Mouse (Mus musculus): ENCODE data around the gene Ddx41. TPM values are rescaled to one million over a fixed set of nuclear protein-coding genes. Genes with fewer than 3 reads are reported as not detected.

Gene Ddx41
- polyA plus RNA-seq, 1 experiment from 2014 or later = 67.6 TPM

DNA sequence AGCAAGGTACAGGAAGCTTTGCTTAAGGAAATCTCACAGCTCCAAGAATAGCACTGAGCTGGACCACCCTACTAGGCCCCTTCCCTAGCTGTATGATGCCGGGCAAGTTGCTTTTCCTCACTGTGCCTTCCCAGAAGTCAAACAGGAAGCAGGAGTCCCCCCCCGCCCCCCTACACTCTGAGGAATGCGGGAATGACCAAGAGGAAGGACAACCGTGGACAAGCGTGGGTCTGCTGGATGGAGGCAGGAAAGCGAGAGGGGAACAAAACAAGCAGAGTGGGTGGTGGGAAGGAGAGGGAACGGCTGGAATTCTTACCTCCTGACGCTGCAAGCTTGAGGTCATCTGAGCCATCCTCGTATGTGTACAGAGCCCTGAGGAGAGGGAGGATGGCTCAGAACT is 53.4 kb downstream of the Ddx41 start:
- Histone ChIP-seq H3K27ac (ENCODE audit: low read length) (no peak overlapping the region), H3K4me3 (ENCODE audit: low read depth, low read length) (no peak overlapping the region), H3K27me3 (ENCODE audit: control insufficient read depth, insufficient read depth, low read length) (no peaks in the 10 kb centered on the region), H3K36me3 (ENCODE audit: control insufficient read depth, insufficient read depth, low read length) (peaks cover 40% of the 10 kb centered on the region), H3K4me1 (ENCODE audit: control insufficient read depth, insufficient read depth, low read length) (peaks cover 38% of the 10 kb centered on the region), H3K4me2 (replicated peaks; ENCODE audit: low read depth, low read length) (no peak overlapping the region), H3K9ac (replicated peaks; ENCODE audit: low read depth, low read length) (no peak overlapping the region), H3K9me3 (ENCODE audit: control insufficient read depth, low read depth, low read length) (no peaks in the 10 kb centered on the region)
- no peak for ATAC-seq (ENCODE audit: insufficient number of reproducible peaks, insufficient read depth, low FRiP score, low read depth)
- WGBS = 26% methylated on average over 9 of the region's 9 CpGs

DNA sequence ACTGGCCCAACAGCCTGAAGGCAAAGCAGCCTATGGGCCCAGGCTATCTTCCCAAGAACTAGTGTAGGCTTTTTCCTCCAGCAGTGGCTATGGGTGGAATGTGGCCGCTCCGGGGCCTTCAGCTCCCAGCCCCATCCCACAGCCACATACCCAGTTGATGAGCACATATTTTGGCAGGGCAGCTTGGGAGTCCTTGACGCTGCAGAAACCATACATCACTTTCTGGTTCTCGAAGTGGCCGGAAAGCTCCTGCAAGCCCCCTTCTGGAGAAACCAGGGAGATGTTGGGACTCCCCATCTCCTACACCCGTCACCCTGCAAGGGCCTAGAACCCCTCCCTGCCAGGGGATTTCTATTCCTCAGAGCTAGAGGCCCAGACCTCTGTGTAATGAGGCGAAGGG is 53.9 kb downstream of the Ddx41 start:
- Histone ChIP-seq H3K27me3 (ENCODE audit: control insufficient read depth, insufficient read depth, low read length) (no peaks in the 10 kb centered on the region), H3K9ac (replicated peaks; ENCODE audit: low read depth, low read length) (no peak overlapping the region), H3K4me3 (ENCODE audit: low read depth, low read length) (no peak overlapping the region), H3K27ac (ENCODE audit: low read length) (no peak overlapping the region), H3K4me2 (replicated peaks; ENCODE audit: low read depth, low read length) (no peak overlapping the region), H3K36me3 (ENCODE audit: control insufficient read depth, insufficient read depth, low read length) (peaks cover 41% of the 10 kb centered on the region), H3K4me1 (ENCODE audit: control insufficient read depth, insufficient read depth, low read length) (peaks cover 38% of the 10 kb centered on the region), H3K9me3 (ENCODE audit: control insufficient read depth, low read depth, low read length) (no peaks in the 10 kb centered on the region)
- 64% methylated on average over 7 of the region's 7 CpGs for WGBS
- no peak for ATAC-seq (ENCODE audit: insufficient number of reproducible peaks, insufficient read depth, low FRiP score, low read depth)

Small RNA genes lying within 50 kb of the gene (microRNA-seq; reads per million reads assigned to microRNA genes)
- 4.4 reads per million, percentile 11 among the genes with 10 or more reads in this experiment for gene Mir6945

Other genes starting within 250 kb of the Ddx41 start
- 509 and 525 TPM in 2 replicates for gene Prelid1, start 216.2 kb downstream of the Ddx41 start, polyA plus RNA-seq (2014; fragmentation: Nextera tagmentation; extraction: Ambion mirVana)
- gene Rab24, start 214.7 kb downstream of the Ddx41 start, polyA plus RNA-seq (2014; fragmentation: Nextera tagmentation; extraction: Ambion mirVana) = 81.0 and 89.9 TPM in 2 replicates
- 33.5 and 40.7 TPM in 2 replicates for gene Mxd3, start 206.8 kb downstream of the Ddx41 start, polyA plus RNA-seq (2014; fragmentation: Nextera tagmentation; extraction: Ambion mirVana)
- 91.7 and 98.6 TPM in 2 replicates for gene Lman2, start 173.9 kb downstream of the Ddx41 start, polyA plus RNA-seq (2014; fragmentation: Nextera tagmentation; extraction: Ambion mirVana)
- 0.53 and 0.78 TPM in 2 replicates for gene Rgs14, start 166.9 kb downstream of the Ddx41 start, polyA plus RNA-seq (2014; fragmentation: Nextera tagmentation; extraction: Ambion mirVana)
- gene Slc34a1, start 138.5 kb downstream of the Ddx41 start, polyA plus RNA-seq (2014; fragmentation: Nextera tagmentation; extraction: Ambion mirVana) = 0.18 TPM in 1 of 2 replicates, not detected in the other
- 0.52 TPM in 1 of 2 replicates, not detected in the other for gene Pfn3, start 121.4 kb downstream of the Ddx41 start, polyA plus RNA-seq (2014; fragmentation: Nextera tagmentation; extraction: Ambion mirVana)
- not detected in 2 replicates for gene F12, start 109.9 kb downstream of the Ddx41 start, polyA plus RNA-seq (2014; fragmentation: Nextera tagmentation; extraction: Ambion mirVana)
- 35.5 and 36.9 TPM in 2 replicates for gene Grk6, start 91.6 kb downstream of the Ddx41 start, polyA plus RNA-seq (2014; fragmentation: Nextera tagmentation; extraction: Ambion mirVana)
- 0.87 and 1.4 TPM in 2 replicates for gene Prr7, start 72.4 kb downstream of the Ddx41 start, polyA plus RNA-seq (2014; fragmentation: Nextera tagmentation; extraction: Ambion mirVana)
- gene Dbn1, start 48.5 kb downstream of the Ddx41 start, polyA plus RNA-seq (2014; fragmentation: Nextera tagmentation; extraction: Ambion mirVana) = 118 and 120 TPM in 2 replicates
- 257 and 270 TPM in 2 replicates for gene Pdlim7, start 23.0 kb downstream of the Ddx41 start, polyA plus RNA-seq (2014; fragmentation: Nextera tagmentation; extraction: Ambion mirVana)
- 2.1 and 2.4 TPM in 2 replicates for gene Dok3, start 7.4 kb downstream of the Ddx41 start, polyA plus RNA-seq (2014; fragmentation: Nextera tagmentation; extraction: Ambion mirVana)
- gene Fam193b, start 34.5 kb upstream of the Ddx41 start, polyA plus RNA-seq (2014; fragmentation: Nextera tagmentation; extraction: Ambion mirVana) = 30.9 and 39.6 TPM in 2 replicates
- gene Tmed9, start 37.1 kb upstream of the Ddx41 start, polyA plus RNA-seq (2014; fragmentation: Nextera tagmentation; extraction: Ambion mirVana) = 74.3 and 85.2 TPM in 2 replicates
- gene B4galt7, start 63.2 kb upstream of the Ddx41 start, polyA plus RNA-seq (2014; fragmentation: Nextera tagmentation; extraction: Ambion mirVana) = 21.0 and 24.9 TPM in 2 replicates
- 57.8 and 58.0 TPM in 2 replicates for gene Caml, start 86.3 kb upstream of the Ddx41 start, polyA plus RNA-seq (2014; fragmentation: Nextera tagmentation; extraction: Ambion mirVana)
- 41.1 and 45.4 TPM in 2 replicates for gene Ddx46, start 98.4 kb upstream of the Ddx41 start, polyA plus RNA-seq (2014; fragmentation: Nextera tagmentation; extraction: Ambion mirVana)
- 82.5 and 82.7 TPM in 2 replicates for gene B230219D22Rik, start 156.5 kb upstream of the Ddx41 start, polyA plus RNA-seq (2014; fragmentation: Nextera tagmentation; extraction: Ambion mirVana)
- 88.2 and 91.3 TPM in 2 replicates for gene Txndc15, start 178.0 kb upstream of the Ddx41 start, polyA plus RNA-seq (2014; fragmentation: Nextera tagmentation; extraction: Ambion mirVana)
- 70.1 and 85.2 TPM in 2 replicates for gene Pcbd2, start 190.7 kb upstream of the Ddx41 start, polyA plus RNA-seq (2014; fragmentation: Nextera tagmentation; extraction: Ambion mirVana)
- 0.43 TPM in 1 of 2 replicates, not detected in the other for gene Catsper3, start 247.9 kb upstream of the Ddx41 start, polyA plus RNA-seq (2014; fragmentation: Nextera tagmentation; extraction: Ambion mirVana)

Data from stomach, embryonic 14.5 days (tissue).